23 mouse cellular contexts compared by ENCODE assay signal in the genomic region with DNA sequence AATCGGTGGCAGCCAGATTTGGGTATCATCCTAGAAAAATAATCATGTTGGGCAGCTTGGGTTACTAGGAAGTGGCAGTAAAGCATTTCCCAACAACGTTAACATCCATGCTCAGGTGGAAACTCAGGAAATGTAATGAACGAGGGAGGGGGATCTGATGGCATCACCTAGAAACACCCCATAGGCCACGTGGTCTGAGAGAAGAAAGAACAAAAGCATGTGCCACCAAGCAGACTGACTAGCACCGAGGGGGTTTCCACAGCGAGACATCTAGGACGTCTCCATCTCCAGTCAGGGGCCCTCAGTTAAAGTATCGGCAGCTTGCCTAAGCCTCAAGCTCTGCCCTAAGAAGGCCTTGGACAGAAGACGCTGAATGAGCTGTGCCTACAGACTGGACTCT.
"Had no signal": no experiment of that assay in that cellular context is flagged by ENCODE, and none has a peak within 500 bp of the region (broad histone marks: within the 10 kb centered on the region; RNA-seq: fewer than 3 reads in every experiment).

No protein-coding gene starts in this region.

- H3K4me2 ChIP-seq: limb, embryonic 13.5 days; liver, embryonic 12.5 days; liver, embryonic 15.5 days; midbrain, embryonic 12.5 days; neural tube, embryonic 13.5 days had no signal

- H3K9ac ChIP-seq: limb, embryonic 13.5 days; liver, embryonic 12.5 days; liver, embryonic 15.5 days; midbrain, embryonic 12.5 days; neural tube, embryonic 13.5 days had no signal

- H3K36me3 ChIP-seq: limb, embryonic 10.5 days; limb, embryonic 13.5 days; liver, embryonic 12.5 days; liver, embryonic 15.5 days; midbrain, embryonic 12.5 days; neural tube, embryonic 13.5 days had no signal

- H3K4me1 ChIP-seq: limb, embryonic 13.5 days had no signal

- ATAC-seq: liver, embryonic 12.5 days; midbrain, embryonic 16.5 days had no signal

- DNase-seq: kidney, adult 8-10 months; kidney, postnatal 14 days; kidney, postnatal 4 days; layer of hippocampus, adult 9-11 months; liver; lung, adult 2 months; lung, postnatal 14 days; retina, postnatal 1 day; right cerebral cortex, postnatal 25 days; spleen, adult 18-20 months; thymus, adult 2 months; thymus, postnatal 14 days; thymus, postnatal 4 days had no signal

- H3K27ac ChIP-seq: layer of hippocampus, adult 2 months; limb, embryonic 10.5 days; limb, embryonic 13.5 days; liver, embryonic 12.5 days; liver, embryonic 15.5 days; macrophage; midbrain, embryonic 12.5 days; neural tube, embryonic 13.5 days had no signal

- H3K4me3 ChIP-seq: layer of hippocampus, adult 2 months; limb, embryonic 10.5 days; limb, embryonic 13.5 days; liver, embryonic 12.5 days; liver, embryonic 15.5 days; midbrain, embryonic 12.5 days; myocyte; neural tube, embryonic 13.5 days had no signal

- H3K9me3 ChIP-seq: limb, embryonic 10.5 days; limb, embryonic 13.5 days; liver, embryonic 12.5 days; liver, embryonic 15.5 days; midbrain, embryonic 12.5 days; neural tube, embryonic 13.5 days had no signal

- H3K27me3 ChIP-seq: limb, embryonic 13.5 days; liver, embryonic 12.5 days; liver, embryonic 15.5 days; midbrain, embryonic 12.5 days; neural tube, embryonic 13.5 days had no signal
